Mouse (Mus musculus) large intestine, adult 2 months (tissue): Measurements from ENCODE around the gene Pdlim3. TPM values are rescaled to one million over a fixed set of nuclear protein-coding genes. Genes with fewer than 3 reads are reported as not detected.
A peak's percentile ranks its signal among the peaks of the same experiment; 100 is the strongest.
"Not testable (repeated sequence)": the region's sequence is repeated elsewhere in the genome, so short reads cannot be mapped to it uniquely, and the experiment has no call there.

Experiments used
- DNase-seq: peaks from one replicate; pipeline ENCODE4 v3.0.0-alpha.2; 2012; ENCODE audit warnings: low read depth, low spot score
- WGBS: fragments of 180-500 bp; shearing (Covaris S2); methylation state at CpG from one replicate; pipeline ENCODE4 v1.1.7; 2018; 5-methylcytosine and 5-hydroxymethylcytosine counted together
- polyA plus RNA-seq: library from polyadenylated mRNA; depleted of rRNA; stranded (reverse); fragments of >200 nt; gene quantifications from 2 replicates; pipeline ENCODE4 v1.2.3, GENCODE M21; 2012; rRNA removed

Pdlim3 gene
- 79.4 and 87.4 TPM in 2 replicates for polyA plus RNA-seq

DNA sequence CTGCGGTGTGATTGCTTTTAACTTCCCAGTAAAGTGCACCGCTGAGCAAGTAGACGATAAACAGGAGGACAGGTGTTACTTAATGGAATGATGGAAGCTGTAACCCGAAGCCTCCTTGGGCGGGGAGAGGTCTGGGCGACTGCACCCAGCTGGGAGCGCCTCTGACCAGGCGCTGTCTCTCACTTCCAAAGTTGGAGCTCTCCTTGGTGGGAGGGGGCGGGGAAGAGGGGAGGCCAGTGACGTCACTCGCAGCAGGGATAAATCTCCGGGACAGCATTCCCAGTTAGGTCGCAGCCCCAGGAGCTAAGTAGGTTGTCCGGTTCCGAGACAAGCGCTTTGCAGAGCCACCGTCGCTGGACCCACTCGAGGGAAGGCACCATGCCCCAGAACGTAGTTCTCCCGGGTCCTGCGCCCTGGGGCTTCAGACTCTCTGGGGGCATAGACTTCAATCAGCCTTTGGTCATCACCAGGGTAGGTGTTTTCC is at the start of gene Pdlim3:
TSS of gene Pdlim3 (plus strand) at position 260 of the 484 bp plus-strand sequence.
- DNase-seq: no peak
- 1% methylated on average over 22 of the region's 22 CpGs for WGBS

DNA sequence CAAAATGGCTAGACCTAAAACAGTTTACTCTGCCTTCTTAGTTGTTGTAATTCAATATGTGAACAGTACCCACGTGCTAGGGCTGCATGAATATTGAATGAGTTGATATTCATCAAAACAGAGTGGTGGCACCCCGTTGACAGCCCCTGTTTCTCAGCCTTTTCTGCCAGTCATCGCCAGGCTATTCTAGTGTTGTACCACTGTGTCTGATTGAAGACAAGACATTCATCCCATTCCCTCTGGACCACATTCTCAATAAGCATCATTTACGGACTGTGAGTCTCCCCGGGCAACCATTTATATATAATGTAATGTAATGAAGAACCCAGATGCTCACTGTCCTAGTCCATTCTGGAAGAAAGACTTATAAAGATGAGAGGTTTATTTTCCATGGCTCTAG is 42.0 kb upstream of the Pdlim3 start:
- WGBS: 84% methylated on average over 5 of the region's 5 CpGs

DNA sequence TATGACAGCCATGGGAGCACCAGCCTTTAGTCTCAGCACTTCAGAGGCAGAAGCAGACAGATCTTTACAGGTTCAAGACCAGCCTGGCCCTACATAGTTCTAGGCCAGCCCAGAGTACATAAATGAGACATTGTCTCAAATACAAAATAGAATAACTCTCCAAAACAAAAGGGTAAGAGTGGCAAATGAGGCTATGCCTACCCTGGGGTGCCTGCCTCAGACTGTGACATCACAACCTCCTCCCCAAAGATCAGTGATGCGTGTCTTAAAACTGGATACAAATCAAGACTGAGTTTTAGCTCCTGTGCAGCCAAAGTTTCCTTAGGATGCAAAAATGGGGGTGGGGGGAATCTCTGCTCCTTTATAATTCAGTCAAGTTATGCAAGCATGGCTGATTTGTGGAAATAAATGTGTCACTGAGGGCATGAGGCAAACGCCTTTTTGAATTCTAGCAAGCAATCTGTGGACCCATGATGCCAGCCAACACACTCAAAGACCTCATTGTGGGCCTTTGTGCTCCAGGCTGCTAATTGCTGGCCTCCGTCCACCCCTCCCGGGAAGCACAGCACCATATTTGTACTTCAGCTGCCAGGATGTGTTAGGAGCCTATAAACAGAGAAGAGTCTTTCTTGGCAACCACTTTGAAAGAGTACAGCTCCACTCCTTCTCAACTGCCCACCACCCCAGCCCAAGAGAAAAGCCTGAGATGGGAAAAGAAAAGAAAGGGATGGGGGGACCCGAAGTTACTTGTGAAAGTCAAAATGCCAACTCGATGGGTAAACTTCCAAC is 41.0 kb upstream of the Pdlim3 start:
- 46% methylated on average over 6 of the region's 6 CpGs for WGBS
- no peak for DNase-seq

More for the DNA sequence above, 42.0 kb upstream of the Pdlim3 start:
- DNase-seq: no peak

DNA sequence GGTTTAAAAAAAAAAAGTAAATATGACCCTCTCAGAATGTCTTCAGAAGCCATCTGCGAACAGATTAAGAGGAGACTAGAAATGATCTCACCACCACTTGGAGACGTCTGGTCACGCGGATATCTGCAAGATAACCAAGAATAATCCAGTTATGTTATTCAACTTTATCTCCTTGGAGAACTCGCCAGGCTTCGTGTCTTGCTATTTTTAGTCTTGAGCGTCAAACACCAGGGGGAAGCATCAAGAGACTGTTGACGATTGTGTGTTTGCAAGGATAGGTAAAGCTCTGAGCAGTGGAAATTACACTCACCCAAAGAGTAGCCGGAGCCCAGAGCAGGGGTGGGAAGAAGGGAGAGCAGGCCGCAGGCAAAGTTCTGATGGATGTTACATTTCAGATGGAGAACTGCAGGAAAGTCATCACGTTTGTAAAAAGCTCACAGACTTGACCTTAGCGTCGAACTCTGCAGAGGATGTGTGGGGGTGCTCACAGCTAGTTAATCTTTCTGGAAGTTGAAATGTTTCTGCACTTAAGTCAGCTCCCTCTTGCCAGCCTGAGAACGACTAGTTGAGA is 40.3 kb upstream of the Pdlim3 start:
- 53% methylated on average over 14 of the region's 14 CpGs for WGBS
- no peak for DNase-seq

DNA sequence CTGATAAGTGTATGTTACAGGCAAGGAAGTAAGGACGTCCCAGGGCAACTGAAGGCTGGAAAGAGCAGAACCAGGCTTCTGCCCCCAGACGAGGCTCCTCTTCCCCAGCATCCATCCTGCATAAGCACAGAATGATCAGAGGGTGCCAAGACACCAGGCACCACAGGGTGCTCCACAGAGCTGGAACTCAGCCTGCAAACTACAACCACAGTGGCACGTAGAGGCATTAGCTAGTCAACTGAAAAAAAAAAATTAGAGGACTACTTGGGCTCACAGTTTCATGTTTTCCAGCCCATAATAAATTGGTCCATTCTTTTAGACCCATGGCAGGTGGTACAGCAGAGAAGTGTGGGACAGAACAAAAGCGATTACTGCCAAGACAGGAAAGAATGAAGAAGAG is 39.4 kb upstream of the Pdlim3 start:
- DNase-seq: no peak
- WGBS: 76% methylated on average over 4 of the region's 4 CpGs

DNA sequence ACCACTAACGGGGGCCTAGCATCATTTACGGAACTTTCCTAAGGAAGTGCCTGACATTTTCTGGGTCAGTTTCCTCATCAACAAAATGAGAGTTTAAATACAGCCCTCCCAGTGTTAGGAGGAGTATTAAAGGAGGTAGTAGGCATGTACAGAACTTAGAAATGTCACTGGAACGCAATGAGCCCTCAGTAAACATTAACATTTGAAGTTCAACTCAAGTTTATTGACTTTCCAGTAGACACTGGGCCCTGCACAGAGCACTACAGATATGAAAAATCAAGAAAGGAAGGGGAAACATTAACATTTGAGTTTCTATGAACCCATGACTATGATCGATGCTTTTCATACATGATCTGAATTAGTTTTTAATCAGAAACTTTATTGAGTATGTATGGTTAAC is 30.1 kb upstream of the Pdlim3 start:
- no peak for DNase-seq
- WGBS: 71% methylated on average over 4 of the region's 4 CpGs

DNA sequence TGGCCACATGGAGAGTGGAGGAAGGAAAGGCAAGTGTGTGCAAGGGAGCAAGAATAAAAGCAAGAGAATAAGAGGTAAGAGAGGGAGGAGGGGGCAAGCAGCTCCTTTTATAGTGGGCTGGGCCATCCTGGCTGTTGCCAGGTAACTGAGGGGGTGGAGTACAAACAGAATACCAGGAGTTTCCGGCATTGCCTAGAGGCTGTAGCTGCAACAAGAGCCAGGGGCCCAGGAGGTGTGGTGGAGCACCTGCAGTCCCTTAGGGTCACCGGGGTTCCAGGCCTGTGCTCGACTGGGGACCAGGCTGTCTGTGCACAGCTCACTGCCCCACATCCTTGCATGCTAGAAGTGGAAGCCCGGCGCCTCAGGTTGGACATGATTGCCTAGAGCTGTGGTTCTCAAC is 27.5 kb upstream of the Pdlim3 start:
- no peak for DNase-seq
- WGBS: 26% methylated on average over 5 of the region's 5 CpGs

DNA sequence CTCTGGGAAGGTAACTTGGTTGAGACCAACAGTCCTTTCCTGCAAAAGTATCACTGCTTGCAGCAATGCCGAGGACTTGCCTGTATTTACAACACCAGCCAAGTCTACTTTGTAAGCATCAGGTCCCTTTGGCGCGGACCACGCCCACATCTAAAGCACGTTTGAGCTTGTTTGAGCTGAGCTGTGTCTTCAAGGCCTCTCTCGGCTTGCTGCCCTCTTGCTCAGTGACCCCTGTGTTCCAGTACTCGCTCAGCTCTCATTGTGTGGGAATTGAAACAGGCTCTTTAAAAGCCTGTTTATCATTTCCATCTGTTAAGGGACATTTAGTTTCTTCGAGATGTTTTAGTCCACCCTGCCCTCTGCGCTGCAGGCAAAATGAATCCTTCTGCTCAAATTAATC is 26.9 kb upstream of the Pdlim3 start:
- WGBS: 22% methylated on average over 9 of the region's 9 CpGs
- DNase-seq: no peak

DNA sequence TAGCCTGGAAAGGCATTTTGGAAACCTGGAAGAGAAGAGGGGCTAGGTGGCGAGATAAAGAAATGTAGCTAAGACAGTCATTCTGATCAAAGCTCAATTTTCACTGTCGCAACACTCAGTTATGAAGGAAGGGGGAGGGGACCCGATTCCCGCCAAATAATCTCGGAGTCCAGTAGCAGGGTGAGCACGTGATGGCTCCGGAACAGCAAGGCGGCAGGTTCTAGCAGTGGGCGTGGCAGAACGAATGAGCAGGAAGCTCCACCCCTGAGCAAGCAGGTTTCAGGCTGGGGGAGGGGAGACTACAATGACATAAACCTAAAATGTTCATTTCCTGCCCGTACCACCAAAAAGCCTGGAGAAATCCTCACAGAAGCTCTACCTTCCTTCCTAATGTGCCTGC is 13.7 kb upstream of the Pdlim3 start:
- not testable (repeated sequence) for DNase-seq
- WGBS: 35% methylated on average over 11 of the region's 11 CpGs

DNA sequence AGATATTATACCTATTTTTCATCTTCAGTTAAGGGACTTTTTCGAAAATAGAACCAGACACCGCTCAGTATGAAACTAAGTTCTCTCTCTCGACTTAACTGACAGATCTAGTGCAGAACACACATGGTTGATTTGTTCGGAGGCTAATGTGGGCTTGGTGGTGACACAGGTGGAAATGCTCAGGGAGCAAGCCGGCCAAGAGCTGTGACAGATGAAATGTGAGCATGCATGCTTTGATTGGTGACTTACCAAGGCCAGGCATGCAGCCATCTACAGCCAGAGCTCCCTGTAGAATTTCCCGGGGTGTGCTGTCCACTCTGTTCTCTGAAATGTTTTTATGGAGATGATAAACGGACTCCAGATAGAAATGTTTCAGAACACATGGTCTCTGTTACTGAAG is 13.2 kb upstream of the Pdlim3 start:
- WGBS: 73% methylated on average over 7 of the region's 7 CpGs
- no peak for DNase-seq

DNA sequence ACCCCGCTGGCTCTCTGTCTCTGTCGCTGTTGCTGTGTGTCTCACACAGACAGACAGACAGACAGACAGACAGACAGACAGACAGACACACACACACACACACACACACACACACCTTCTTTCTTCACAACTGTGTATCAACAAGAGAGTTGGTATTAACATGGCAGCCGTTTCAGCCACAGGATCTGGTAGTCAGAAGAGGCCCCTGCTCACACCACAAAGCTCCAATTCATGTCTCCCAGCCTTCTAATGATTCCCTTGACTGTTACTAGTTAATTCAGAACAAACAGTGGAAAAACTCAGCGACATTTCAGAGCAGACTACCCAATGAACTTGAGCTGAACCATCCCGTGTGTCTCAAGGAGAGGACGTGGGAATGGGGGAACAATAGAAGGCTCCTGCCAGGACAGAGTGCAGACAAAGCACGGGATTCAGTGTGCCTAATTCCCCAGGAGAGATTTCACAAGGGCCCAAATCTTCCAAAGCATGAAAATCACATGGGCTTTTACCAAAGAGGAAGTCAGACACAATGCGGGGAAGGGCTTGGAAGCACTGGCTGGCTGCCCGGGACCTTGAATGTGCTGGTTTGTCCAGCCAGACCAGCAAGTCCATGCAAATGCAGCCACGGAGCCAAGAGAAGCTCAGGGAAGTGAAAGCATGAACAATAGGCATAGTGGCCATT is 10.2 kb upstream of the Pdlim3 start:
- peak; percentile 46 for DNase-seq
- WGBS: 22% methylated on average over 10 of the region's 10 CpGs

DNA sequence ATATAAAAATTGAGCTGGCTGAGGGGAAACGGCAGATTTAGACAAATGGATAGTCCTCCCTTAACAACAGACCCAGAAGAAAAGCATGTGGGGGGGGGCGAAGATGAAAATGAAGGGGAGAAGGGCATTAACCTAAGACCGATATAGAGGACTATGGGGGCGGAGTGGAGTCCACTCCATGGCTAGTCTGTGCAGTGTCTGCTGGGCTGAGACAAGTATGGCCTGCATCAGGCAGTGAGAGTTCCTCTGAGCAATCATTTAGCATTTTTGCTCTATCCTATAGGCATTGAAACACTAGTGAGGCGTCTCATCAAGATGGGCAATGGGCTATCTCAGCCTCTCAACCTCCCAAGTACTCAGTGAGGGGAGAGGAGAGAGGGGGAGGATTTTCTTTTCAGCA is 8.9 kb upstream of the Pdlim3 start:
- no peak for DNase-seq

DNA sequence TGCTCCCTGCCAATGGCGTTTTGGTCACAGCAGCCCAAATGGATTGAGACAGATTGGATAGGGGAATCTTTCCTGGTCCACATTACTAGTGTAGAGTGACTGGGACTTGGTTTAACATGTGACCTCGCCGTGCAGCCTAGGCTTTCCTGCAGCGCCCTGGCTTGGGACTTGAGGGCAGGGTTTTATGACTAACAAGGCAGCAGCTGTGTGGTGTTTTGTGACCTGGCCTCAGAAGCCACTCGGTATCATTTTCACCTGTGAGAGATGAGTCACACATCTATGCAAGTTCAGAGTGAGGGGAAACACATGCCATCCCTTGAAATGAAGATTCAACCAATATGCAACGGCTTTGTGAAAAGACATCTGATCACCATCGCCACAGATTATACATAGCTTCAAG is 7.6 kb upstream of the Pdlim3 start:
- WGBS: 66% methylated on average over 7 of the region's 7 CpGs
- no peak for DNase-seq

More for the DNA sequence above, 8.9 kb upstream of the Pdlim3 start:
- WGBS: 96% methylated on average over 5 of the region's 5 CpGs

DNA sequence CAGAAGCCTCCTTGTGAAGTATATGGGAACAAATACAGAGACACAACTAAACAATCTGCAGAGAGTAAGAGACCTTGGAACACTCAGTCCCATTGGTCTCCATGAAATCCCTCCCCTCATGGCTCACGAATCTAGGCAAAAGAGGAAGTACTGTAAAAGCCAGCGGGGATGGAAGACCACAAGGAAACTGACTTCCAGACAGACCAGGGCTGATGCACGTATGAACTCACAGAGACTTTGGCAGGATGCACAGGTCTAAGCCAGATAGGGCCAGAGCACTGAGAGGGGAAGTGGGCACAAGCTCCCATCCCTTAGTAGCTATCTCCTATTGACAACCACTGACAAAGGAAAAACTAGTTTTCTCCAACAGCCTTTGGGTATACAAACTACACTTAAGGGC is 4.8 kb upstream of the Pdlim3 start:
- no peak for DNase-seq
- WGBS: 72% methylated on average over 3 of the region's 3 CpGs

DNA sequence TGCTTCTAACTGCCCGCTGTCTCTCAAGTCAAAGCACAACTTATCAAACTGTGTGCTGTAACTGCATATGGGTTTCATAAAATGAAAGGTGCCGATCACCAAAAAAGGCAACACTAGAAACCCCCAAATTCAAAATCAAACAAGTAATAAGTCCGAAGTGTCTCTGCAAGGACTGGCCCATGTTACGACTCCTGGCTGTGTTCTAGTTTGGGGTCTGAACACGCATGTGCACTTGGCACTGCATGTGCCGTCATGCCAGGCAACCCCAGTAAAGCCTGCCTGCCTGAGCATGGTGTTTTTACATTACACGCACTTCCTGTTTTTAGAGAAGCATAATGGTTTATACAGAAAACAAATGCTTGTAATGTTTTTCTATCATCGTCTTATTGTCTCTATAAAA is 3.5 kb upstream of the Pdlim3 start:
- DNase-seq: no peak

DNA sequence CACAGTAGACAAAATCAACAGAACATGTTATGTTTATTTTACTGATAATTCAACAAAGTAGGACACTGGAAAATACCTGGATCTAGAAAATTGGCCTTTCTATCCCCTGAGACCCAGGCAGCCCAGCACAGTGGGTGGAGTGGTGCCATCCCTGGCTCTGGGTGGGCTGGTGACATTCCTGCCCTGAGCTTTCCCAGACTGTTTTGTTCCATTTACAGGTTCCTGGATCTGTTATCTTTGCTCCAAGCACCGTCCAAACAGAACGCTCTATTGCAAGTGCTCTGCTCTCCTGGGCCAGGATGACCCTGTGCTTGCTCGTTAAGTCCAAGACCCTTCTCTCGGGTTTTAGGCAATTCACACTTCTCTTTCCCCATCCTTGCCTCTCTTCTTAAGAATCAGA is 1.5 kb upstream of the Pdlim3 start:
- no peak for DNase-seq
- 65% methylated on average over 4 of the region's 4 CpGs for WGBS

More for the DNA sequence above, 3.5 kb upstream of the Pdlim3 start:
- 94% methylated on average over 8 of the region's 8 CpGs for WGBS

DNA sequence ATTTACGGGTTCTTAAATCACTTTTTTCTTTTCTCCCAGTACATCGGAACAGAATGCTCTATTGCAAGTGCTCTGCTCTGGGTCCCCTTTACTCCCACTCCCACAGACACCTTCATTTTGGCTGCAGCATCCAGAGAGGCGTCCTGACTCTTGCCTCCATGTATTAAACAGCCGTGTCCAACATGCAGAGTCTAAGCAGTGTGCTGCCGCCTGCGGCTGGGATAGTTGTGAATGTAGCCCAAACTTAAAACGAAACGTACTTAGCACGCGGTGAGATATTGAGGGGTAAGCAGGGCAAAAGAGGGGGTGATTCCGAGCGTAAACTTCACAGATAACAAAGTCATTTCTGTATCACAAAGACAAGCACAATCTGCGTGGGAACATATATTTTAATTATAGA is 709 bp upstream of the Pdlim3 start:
- DNase-seq: no peak
- WGBS: 6% methylated on average over 13 of the region's 13 CpGs

DNA sequence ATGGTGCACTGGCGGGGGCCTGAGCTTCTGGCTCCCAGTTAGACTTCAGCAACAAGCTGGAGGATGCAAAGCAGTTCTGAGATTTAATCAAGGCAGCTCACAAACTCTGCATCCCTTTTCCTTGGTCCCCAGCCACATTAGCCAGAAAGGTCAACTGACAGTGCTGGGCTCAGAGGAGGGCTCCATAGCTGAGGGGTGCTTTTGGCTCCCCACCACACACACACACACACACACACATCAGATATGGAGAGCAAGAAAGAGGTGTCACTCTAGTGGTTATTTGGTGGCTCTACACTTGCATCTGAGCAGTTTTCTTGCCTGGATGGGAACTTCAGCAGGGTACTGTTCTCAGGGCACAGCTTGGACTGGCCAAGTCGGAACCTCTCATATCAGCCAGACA is 514 bp downstream of the Pdlim3 start:
- WGBS: 44% methylated on average over 2 of the region's 2 CpGs
- DNase-seq: no peak

DNA sequence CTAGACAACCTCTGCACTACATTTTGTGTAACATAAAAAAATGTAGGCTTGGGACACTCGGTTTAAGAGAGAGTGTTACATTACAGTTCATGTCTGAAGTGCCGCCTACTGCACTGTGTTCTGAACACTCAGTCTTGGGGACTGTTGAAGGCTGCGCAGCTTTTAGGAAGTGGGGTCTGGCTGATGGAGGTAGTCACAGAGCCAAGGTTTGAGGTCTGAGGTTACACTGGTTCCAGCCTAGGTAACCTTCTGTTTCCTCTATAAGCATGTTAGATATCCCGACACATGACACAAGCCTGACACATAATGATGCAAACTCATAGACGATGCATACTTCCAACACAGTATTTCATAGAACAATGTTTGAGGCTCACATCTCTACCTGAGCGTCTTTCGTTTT is 4.5 kb downstream of the Pdlim3 start:
- WGBS: 86% methylated on average over 7 of the region's 7 CpGs
- no peak for DNase-seq

DNA sequence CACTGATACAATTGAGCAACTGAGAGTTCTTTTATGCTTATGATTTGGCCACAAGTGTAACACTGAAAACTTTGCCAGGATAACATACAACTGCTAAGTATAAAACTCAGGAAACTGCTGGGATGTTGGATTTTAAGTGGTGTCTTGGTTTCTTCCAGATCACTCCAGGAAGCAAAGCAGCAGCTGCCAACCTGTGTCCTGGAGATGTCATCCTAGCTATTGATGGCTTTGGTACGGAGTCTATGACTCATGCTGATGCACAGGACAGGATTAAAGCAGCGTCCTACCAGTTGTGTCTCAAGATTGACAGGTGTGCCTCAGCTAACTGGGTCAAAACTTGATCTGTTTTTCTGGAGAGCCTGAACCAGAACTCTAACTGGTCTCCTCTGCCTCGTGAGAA is 11.3 kb downstream of the Pdlim3 start:
- 57% methylated on average over 3 of the region's 3 CpGs for WGBS
- no peak for DNase-seq

DNA sequence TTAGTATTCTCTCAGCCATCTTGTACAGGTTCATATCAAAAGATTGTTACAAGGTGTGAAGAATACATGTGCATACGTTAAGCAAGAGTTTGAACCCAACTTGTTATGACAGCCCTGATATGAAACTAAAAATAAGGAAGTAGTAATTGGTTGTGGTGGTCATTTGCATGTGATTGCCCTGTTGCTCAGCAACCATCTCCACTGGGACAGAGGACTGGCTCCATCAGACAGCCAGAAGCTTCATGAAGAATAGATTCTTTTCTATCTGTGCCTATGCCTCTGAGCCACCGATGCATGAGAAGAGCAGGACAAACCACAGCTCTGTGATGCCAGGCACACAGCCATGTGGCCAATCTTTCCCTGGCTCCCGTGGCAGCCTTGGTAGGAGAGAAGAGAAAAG is 14.5 kb downstream of the Pdlim3 start:
- no peak for DNase-seq
- WGBS: 45% methylated on average over 3 of the region's 3 CpGs
